Mouse (Mus musculus) embryonic facial prominence, embryonic 10.5 days (tissue): ENCODE measurements around the gene Ttc30a2. TPM values are rescaled to one million over a fixed set of nuclear protein-coding genes. Genes with fewer than 3 reads are reported as not detected.
"Not testable (repeated sequence)": the region's sequence is repeated elsewhere in the genome, so short reads cannot be mapped to it uniquely, and the experiment has no call there.

Experiments used
- DNase-seq: peaks from one replicate; pipeline ENCODE4 v3.0.0-alpha.2; 2017; ENCODE audit warnings: low spot score
- H3K27ac ChIP-seq: fragments of 300-500 bp; sonication (generic); replicated peaks from 2 replicates; pipeline ENCODE4 v1.5.1; 2016; ENCODE audit warnings: mild to moderate bottlenecking
- H3K27me3 ChIP-seq: fragments of 300-500 bp; sonication (generic); replicated peaks from 2 replicates; pipeline ENCODE4 v1.6.1; 2016; ENCODE audit warnings: low read depth, mild to moderate bottlenecking; ENCODE audit not compliant: poor library complexity, severe bottlenecking
- H3K36me3 ChIP-seq: fragments of 300-500 bp; sonication (generic); replicated peaks from 2 replicates; pipeline ENCODE4 v1.6.1; 2016; ENCODE audit warnings: mild to moderate bottlenecking, moderate library complexity
- H3K4me1 ChIP-seq: fragments of 300-500 bp; sonication (generic); 2 replicates; pipeline ENCODE4 v1.6.1; 2016
- H3K4me3 ChIP-seq: fragments of 300-500 bp; sonication (generic); 2 replicates; pipeline ENCODE4 v1.5.1; 2016; ENCODE audit warnings: mild to moderate bottlenecking, moderate library complexity
- H3K9me3 ChIP-seq: fragments of 300-500 bp; sonication (generic); 2 replicates; pipeline ENCODE4 v1.6.1; 2016; ENCODE audit warnings: mild to moderate bottlenecking
- WGBS: fragments of 180-500 bp; shearing (Covaris S2); methylation state at CpG from one replicate; pipeline ENCODE4 v1.1.7; 2016; 5-methylcytosine and 5-hydroxymethylcytosine counted together
- polyA plus RNA-seq: library from polyadenylated mRNA; unstranded; fragments of >200 nt; fragmentation: Nextera tagmentation; extraction: Ambion mirVana; gene quantifications from 2 replicates; pipeline ENCODE4 v1.2.1, GENCODE M21; 2016

Ttc30a2 gene
- polyA plus RNA-seq, 1 experiment from 2014 or later = 0.65 TPM

- peaks cover 31% of the 10 kb centered on the region for H3K4me1 ChIP-seq
- not testable (repeated sequence) for H3K9me3 ChIP-seq, H3K36me3 ChIP-seq, DNase-seq, H3K27me3 ChIP-seq
- peak overlapping the region; percentile 94 for H3K27ac ChIP-seq
- 71% methylated on average over 16 of the region's 17 CpGs for WGBS
- peak overlapping the region; percentile 67 for H3K4me3 ChIP-seq
Measured at GRCm38 (mm10) chr2:75937520-75938116, 40.4 kb downstream of the Ttc30a2 start.

- peaks cover 35% of the 10 kb centered on the region for H3K4me1 ChIP-seq
- DNase-seq, H3K9me3 ChIP-seq, H3K27ac ChIP-seq, H3K36me3 ChIP-seq, H3K4me3 ChIP-seq, H3K27me3 ChIP-seq: not testable (repeated sequence)
- WGBS = 89% methylated on average over 2 of the region's 2 CpGs
Measured at GRCm38 (mm10) chr2:75936685-75937084, 41.3 kb downstream of the Ttc30a2 start.

DNA sequence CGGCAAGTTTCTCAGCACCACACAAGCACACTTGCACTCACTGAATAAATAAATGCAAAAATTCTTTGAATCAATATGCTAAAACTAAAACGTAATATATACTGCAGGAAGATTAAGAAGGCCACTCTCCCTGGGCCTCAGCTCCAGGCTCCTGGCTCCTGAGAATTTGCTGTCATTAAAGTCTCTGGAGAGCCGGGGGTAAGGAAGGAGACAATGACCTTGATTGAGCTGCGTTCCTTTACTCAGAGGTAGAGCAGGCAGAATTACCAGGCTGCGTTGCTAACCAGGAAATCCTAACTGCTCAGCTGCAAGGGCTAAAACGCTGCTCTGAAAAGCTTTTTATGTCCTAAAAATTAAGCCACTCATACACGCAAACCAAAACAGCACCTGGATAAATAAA lies 44.4 kb downstream of the Ttc30a2 start:
- no peaks in the 10 kb centered on the region for H3K9me3 ChIP-seq
- H3K4me3 ChIP-seq = no peak overlapping the region
- peaks cover 31% of the 10 kb centered on the region for H3K4me1 ChIP-seq
- 34% methylated on average over 7 of the region's 7 CpGs for WGBS
- DNase-seq = peak; percentile 29
- H3K36me3 ChIP-seq = peaks cover 17% of the 10 kb centered on the region
- H3K27me3 ChIP-seq = no peaks in the 10 kb centered on the region
- H3K27ac ChIP-seq = peak overlapping the region; percentile 67; the same call in 1 of the 2 replicates

GRCm38 (mm10) chr2:75930941-75931340 lies 47.0 kb downstream of the Ttc30a2 start:
- 91% methylated on average over 2 of the region's 2 CpGs for WGBS
- no peaks in the 10 kb centered on the region for H3K9me3 ChIP-seq
- H3K4me1 ChIP-seq = peaks cover 27% of the 10 kb centered on the region
- no peaks in the 10 kb centered on the region for H3K27me3 ChIP-seq
- peaks cover 29% of the 10 kb centered on the region for H3K36me3 ChIP-seq
- DNase-seq = no peak
- no peak overlapping the region for H3K27ac ChIP-seq
- H3K4me3 ChIP-seq = no peak overlapping the region

- Histone ChIP-seq H3K27ac (no peak overlapping the region), H3K4me3 (no peak overlapping the region), H3K36me3 (peaks cover 33% of the 10 kb centered on the region), H3K4me1 (peaks cover 26% of the 10 kb centered on the region), H3K27me3 (no peaks in the 10 kb centered on the region), H3K9me3 (no peaks in the 10 kb centered on the region)
- DNase-seq = no peak
- WGBS = 94% methylated on average over 6 of the region's 6 CpGs
Measured at GRCm38 (mm10) chr2:75929786-75930444, 48.1 kb downstream of the Ttc30a2 start.

DNA sequence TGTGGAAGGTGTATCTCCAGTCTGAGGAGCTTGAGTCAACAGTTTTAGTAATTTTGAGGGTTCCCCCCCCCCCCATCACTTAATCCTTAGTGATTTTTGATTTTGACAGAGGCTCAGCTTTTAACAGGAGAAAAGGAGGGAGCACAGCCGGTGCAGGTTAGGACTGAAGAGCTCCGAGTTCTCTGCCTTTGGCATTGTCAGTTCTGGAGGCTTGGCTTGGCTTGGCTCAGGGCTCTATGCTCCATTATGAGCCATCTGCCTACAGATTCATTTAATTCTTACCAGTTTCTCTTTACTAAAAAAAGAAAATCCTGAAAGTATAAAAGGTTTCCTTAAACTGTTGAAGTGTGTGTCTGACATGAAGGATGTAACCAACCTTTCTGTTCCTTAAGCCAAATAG lies 48.8 kb downstream of the Ttc30a2 start:
- Histone ChIP-seq H3K27me3 (no peaks in the 10 kb centered on the region), H3K27ac (no peak overlapping the region), H3K4me1 (peaks cover 18% of the 10 kb centered on the region), H3K4me3 (no peak overlapping the region), H3K9me3 (no peaks in the 10 kb centered on the region), H3K36me3 (peaks cover 33% of the 10 kb centered on the region)
- no peak for DNase-seq
- 98% methylated on average over 2 of the region's 2 CpGs for WGBS

DNA sequence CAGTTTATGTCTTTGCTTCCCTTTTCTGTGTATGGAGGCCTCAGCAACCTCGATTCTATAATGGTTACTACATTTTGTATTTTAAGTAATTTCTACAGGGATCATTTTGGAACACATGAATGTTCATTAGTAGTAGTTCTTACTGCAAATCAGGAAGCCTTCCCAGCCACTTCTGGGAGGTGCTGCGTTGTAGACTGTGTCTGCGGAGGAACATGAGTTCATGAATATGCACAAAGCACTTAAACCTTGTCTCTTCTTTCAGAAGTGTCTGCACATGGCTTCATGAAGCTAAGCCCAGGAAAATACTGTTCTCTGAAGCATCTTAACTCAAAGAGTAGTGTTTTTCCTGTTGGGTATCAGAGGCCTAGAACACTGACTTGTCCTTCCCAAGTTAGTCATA lies 50.0 kb downstream of the Ttc30a2 start:
- Histone ChIP-seq H3K4me3 (no peak overlapping the region), H3K4me1 (peaks cover 8% of the 10 kb centered on the region), H3K27me3 (no peaks in the 10 kb centered on the region), H3K36me3 (peaks cover 33% of the 10 kb centered on the region), H3K27ac (no peak overlapping the region), H3K9me3 (no peaks in the 10 kb centered on the region)
- no peak for DNase-seq
- 93% methylated on average over 3 of the region's 3 CpGs for WGBS

- no peak for DNase-seq
- Histone ChIP-seq H3K4me1 (no peaks in the 10 kb centered on the region), H3K27me3 (no peaks in the 10 kb centered on the region), H3K9me3 (no peaks in the 10 kb centered on the region), H3K27ac (no peak overlapping the region), H3K4me3 (no peak overlapping the region), H3K36me3 (peaks cover 30% of the 10 kb centered on the region)
- 88% methylated on average over 5 of the region's 5 CpGs for WGBS
Measured at GRCm38 (mm10) chr2:75926061-75926460, 51.9 kb downstream of the Ttc30a2 start.

Other genes starting within 250 kb of the Ttc30a2 start
- 48.7 and 52.4 TPM in 2 replicates for gene Agps, start 146.0 kb downstream of the Ttc30a2 start, polyA plus RNA-seq
- gene Ttc30b, start 39.6 kb downstream of the Ttc30a2 start, polyA plus RNA-seq = 6.2 and 7.0 TPM in 2 replicates
- 11.5 and 11.7 TPM in 2 replicates for gene Ttc30a1, start 3.8 kb upstream of the Ttc30a2 start, polyA plus RNA-seq